Mouse (Mus musculus): ENCODE data around the gene Slbp. TPM values are rescaled to one million over a fixed set of nuclear protein-coding genes. Genes with fewer than 3 reads are reported as not detected.

Slbp gene
- total RNA-seq, 2 experiments from 2014 or later = 37.9 to 50.8 TPM

DNA sequence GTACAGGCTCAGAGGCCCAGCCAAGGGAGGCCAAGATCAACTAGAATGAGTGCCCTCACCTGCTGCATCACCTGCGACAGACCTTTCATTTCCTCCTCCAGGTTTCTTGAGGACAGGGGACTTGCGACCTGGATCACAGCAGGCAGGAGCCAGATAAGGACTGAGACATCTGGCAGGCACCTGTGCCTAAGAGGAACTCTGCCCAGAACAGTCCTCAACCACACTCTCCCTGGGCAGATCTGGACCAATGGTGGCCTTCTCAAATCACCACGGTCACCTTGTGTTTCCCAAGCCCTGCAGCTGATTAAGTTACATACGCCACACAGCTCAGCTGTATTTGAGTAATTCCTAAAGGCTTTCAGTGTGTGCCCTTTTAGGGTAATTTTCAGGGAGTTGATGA lies 21.8 kb downstream of the Slbp start:
- no peak for DNase-seq (ENCODE audit: low spot score in 2 of 2)

DNA sequence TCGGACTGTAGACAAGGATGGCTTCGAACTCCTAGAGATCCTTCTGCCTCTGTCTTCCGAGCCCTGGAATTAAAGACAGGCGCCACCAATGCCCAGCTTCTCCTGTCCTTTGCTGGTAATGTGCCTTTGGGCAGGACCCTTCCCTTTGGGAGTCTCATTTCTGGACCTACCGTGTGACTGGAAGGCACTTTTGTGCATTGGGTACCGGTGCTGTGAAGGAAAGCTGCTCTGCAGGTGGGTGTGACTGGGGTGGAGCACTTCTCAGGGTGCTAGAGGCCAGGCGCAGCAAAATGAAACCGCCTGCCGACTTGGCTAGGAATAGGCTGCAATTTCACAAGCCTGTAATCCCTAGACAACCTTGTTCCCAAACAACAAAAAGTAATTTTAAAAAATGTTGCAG lies 22.3 kb downstream of the Slbp start:
- peak in 1 of 2 experiments; percentile 40 for DNase-seq (ENCODE audit: low spot score in 2 of 2)

DNA sequence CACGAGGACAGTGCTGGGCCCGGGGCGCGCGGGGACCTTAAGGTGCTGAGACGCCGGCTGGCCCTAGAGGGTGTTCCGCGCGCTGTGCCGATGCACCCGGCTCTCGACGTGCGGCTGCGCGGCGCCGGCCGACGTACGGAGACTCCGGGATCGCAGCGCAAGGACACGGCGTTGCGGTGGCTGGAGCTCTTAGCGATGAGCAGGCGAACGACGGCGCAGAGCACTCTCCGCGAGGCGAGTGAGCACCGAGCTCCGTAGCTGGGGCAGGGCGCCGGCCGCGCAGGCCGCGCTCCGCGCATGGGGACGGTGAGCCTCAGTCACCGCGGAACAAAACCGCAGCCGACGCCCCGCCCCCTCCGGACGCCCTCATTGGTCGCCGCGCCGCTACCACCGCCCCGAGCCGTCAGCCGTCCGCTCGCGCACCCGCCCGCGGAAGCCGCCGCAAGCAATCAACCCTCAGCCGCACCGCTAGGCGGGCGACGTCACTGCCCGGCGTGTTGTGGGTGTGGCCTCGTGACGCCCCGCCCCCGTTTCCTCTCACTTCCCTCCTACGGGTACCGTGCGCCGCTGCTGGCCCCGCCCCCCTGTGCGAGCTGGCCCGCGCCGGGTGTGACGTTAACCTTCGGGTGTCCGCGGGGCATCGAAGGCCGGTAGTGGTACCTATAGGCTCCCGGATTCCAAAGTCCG lies 22.9 kb downstream of the Slbp start, which contains the start of the genes Fam53a and Gm9903:
Gene Fam53a, minus strand, starts transcription at position 335 of the 687 bp plus-strand sequence.
Gene Gm9903, plus strand, starts transcription at position 625 of the 687 bp plus-strand sequence.
- peak; percentile 100 for DNase-seq (ENCODE audit: low spot score in 2 of 2)

DNA sequence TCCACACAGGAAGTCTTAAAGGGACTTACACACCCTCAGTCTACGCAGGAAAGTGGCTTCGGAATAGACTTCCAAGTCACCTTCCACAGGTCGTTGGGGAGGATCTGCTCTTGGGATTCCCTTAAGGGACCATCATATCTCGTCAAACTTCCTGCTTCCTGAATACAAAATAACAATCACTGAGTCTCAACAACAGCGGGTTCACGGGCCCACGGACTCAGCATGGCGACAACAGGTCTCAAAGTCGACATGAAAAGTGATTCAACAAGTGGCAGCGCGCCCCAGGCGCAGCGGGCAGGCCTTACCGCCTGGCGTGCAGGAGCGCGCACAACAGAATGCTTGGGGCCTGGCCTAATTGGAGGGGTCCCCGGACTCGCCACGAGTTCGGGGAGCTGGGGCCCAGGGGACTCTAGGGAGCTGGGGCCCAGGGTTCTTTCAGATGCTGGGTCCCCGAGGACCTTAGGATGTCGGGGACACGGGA lies 23.5 kb downstream of the Slbp start:
- DNase-seq (ENCODE audit: low spot score in 2 of 2) = peak in 1 of 2 experiments; percentile 65

DNA sequence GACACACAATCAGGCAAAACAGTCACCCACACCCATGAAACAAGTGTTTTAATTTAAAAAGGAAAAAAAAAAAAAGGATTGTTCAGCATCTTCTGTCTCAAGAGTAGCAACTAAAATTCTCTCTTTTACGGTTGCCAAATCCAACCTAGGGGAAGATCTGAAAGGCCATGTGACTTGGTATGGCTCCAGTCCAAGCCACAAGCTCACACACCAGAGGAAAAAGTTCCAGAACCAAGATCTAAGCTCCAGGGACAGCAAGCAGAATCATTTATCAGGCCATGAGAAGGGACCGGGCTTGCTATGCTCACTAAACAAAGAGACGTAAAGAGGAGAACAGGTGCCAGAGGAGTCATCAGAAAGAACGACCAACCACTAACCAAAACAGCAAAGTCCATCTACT lies 24.4 kb downstream of the Slbp start:
- DNase-seq (ENCODE audit: low spot score in 2 of 2) = peak in 1 of 2 experiments; percentile 29

DNA sequence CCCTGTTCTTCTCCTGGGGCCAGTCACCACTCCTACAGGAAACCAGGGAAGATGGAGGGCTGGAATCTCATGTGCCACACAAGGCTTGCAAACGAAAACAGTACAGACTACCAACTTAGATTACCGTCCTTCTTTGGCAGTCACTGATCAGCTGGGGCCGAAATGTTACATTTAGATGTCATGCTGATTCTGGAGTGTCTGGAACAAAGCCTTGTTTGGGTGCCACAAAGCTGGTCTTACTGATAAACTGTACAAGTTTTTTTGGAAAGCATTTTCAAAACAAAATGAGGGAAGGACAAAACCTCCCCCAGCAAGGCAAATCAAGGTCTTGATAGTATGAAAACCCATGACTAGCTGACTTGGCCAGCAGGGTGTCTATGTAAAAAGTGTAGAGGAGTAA lies 28.6 kb downstream of the Slbp start:
- no peak for DNase-seq (ENCODE audit: low spot score in 2 of 2)

DNA sequence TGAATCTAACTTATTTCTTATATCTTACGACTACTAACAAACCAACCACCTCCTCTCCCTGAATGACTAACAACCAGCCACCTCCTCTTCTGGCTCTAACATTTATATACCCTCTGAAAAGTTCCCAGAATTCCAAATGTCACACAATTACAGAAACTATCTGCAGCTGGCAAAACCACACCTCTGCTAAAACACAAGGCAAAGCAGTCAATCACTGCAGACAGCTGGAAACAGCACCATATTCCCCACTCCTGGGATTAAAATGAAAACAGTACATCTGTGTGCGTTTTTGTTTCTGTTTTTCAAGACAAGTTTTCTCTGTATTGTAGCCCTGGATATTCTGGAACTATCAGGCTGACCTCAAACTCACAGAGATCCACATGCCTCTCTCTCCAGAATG lies 29.7 kb downstream of the Slbp start:
- no peak for DNase-seq (ENCODE audit: low spot score in 2 of 2)

DNA sequence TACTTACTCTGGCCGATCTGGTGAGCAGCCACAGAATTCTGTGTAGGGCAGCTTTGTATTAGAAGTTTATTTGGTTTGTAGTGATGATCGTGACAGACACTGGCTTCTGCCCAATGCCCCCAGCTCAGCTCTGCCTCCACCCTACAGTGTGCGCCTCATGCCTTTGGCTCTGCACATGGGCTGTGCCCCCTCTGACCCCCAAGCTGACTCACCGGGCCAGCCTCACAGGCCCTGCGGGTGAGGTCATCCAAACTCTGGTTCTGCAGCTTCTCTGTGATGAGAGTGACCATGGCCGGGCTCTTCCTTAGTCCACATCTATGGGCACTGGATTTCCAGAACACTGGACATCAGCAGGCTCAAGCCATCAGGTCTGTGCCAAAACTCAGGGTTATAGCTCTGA lies 38.0 kb downstream of the Slbp start:
- peak; percentile 21 to 39 for DNase-seq (ENCODE audit: low spot score in 2 of 2)

DNA sequence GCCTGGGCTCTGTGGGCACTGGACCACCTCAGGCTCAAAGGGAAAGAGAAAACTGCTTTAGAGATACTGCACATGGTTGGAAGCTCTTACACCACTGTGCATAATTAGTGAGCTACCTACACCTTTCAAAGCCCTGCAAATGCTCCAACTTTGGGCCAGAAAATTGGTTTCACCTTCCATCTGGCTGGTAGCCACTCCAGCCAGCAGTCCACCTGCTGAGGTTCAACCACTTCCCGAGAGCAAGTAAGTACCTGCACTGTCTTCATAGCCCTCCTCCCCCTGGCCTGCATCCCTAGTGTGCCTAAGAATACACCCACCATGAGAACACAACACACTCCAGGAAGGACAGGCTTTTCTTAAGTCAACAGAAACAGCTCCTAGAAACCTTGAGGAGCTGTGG lies 40.6 kb downstream of the Slbp start:
- DNase-seq (ENCODE audit: low spot score in 2 of 2) = no peak

DNA sequence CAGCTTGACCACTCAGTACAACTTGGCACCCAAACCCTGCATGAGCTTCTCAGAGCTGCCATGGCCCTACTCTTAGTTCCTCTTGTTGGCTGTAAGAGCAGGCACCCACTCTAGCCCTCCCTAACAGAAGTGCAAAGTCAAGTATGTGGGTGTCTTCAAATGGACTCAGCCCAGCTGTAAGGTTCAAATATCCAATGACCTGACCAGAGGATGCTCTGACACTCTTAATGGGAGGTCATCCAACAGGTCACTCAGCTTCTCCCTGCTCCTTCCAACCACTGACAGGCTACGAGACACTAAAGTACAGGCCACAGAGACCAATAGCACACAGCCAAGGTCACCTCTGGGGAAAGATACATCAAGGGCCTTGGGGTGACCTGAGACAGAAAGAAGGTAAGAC lies 43.1 kb downstream of the Slbp start:
- DNase-seq (ENCODE audit: low spot score in 2 of 2) = no peak

DNA sequence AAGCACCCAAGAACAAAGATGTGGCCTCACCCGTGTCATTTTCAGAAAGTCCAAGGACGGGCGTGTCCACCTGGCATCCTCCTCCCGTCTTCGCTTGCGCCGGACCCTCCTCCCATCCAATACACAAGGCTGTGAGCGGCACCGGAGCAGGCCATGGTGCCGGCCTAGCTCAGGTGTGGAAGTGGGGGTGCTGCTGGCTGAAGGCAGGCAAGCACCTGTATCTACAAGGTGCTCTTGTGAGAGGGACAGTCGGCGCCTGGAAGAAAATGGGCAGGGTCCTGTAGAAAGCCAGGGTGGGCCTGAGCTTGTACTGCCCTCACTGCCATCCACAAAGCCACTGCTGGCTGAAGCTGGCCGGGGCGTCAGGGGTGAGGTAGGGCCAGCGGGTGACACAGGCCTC lies 44.9 kb downstream of the Slbp start:
- no peak for DNase-seq (ENCODE audit: low spot score in 2 of 2)

DNA sequence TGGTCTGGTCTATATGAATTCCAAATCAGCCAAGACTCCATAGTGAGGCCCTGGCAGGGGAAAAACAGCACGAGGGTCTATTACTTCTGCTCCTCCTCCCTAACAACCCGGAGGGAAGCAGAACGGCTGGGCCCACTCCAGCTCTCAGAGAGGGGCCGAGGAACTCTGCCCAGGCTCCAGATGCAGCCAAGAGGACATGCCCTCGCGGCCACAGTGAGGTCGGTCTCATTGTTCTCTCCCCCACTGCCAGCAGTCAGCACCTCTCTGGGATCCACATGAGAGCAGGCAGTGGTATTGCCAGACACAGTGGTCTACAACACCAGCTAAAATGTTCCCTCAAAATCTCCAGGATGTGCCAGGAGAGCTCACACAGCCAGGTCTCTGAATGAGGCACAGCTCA lies 45.7 kb downstream of the Slbp start:
- DNase-seq (ENCODE audit: low spot score in 2 of 2) = no peak

DNA sequence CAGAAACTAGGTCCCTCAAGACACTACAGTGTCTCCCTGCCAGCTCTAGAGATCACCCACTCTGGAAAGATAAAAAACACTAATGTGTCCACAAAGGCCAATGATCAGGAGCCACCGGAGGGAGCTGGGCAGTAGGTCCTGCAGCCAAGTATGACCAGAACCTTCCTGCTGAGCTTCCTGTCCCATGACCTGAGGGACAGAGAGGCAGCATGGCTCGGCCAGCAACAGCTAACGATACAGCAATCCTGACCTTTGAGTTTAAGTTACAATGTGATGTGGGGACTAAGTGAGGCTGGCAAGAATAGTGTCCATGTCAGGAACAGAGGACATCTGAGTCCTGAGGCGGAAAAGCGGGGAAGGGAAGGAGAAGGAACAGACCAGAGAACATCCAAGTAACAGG lies 47.1 kb downstream of the Slbp start:
- no peak for DNase-seq (ENCODE audit: low spot score in 2 of 2)

DNA sequence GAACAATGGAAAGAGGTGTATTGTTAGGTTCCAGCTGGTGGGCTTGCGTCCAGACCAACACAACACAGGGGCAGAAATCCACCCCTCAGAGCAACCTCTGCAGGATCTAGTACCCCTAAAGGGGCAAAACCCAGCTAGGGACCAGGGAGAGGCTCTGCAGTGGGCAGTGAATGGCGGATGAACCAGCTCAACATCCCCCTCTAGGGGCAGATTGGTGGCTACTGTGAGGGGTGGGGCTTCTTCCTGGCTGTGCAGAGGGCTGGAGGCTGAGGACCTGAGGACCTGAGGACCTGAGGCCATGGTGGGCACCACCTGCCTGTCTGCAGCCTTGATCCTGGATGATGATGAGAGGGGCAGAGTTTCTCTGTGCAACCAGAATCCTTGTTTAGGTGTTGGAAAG lies 58.8 kb downstream of the Slbp start:
- no peak for DNase-seq (ENCODE audit: low spot score in 2 of 2)

DNA sequence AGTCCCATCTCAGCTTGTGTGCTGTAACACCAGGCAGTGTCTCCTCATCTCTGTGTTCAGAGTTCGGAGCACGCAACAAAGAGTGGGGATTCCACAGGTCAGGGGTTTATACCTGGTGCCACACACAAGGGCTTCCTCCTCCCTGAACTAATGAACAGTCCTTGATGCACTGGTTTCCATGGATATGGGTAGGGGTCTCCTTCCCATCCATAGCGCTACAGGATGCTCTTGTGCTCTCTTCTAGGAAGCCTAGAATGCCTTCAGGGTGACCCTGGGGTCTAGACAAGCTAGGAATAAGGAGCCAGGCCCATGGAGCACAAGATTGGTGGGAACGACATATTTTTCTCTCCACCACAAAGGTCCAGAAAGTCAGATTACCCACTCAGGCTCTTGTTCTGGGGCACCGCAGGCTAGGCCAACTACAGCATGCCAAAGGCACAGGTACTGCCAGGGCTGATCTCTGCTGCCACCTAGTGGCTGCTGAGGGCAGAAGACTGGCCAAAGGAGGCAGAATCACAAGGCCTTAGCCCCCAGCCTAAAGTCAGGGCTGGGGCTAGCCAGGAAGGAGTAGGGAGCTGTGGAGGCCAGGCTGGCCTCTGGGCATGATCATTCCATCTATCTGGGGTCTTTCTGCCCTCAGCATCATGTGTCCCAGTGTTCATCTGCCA lies 63.0 kb downstream of the Slbp start:
- DNase-seq (ENCODE audit: low spot score in 2 of 2) = peak; percentile 71 to 73

DNA sequence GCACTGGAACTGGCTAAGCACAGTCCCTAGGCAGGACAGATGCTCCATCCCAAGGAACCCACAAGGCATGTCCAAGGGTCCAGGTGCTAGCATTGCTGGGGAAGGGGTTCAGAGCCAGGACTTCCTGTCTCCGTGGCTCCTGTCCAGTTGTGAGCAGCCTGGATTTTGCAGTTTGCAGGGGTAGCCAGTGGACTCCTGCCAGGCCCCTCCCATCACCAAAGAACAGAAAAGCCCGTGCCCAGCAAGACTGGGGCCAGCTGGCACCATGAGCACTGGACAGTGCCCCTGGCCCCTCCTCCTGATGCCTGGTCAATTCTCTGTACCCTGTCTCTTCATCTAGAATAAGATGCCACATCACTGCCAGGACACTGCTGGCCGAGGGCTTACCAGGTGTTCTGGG lies 64.3 kb downstream of the Slbp start:
- no peak for DNase-seq (ENCODE audit: low spot score in 2 of 2)

DNA sequence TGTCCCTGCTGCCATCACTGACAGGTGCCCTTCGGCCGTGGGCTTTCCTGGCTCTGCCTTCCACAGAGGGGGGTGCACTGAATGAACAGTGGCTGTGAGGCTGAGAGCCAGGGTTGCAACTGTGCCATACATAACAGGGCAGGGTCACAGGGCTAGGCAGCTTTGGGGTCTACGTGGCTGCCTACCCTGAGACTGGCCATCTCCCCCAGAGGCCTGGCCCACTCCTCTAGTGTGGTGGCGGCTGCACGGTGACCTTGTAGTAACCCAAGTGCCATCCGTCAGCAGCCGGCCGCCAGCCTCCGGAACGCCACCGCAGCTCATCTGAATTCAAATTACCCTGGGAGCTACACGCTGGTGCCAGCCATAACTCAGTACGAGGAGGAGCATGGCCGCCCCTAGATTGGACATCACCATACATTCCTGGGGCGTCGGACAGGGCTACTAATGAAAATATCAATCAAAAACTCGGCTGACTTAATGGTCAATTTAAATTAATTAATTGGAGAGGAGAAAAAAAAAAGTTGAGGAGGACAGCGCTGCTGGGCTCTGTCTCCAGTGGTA lies 64.8 kb downstream of the Slbp start:
- DNase-seq (ENCODE audit: low spot score in 2 of 2) = no peak

Other genes with a start within 250 kb of the Slbp start
- gene Nkx1-1, start 218.6 kb downstream of the Slbp start, total RNA-seq (2021) = not detected
- 10 to 100 TPM; 24.5 to 28.2 TPM for gene Fam53a, start 22.9 kb downstream of the Slbp start, total RNA-seq (2021)
- under 1 TPM; 0.17 to 0.22 TPM for gene Gm9903, start 22.6 kb downstream of the Slbp start, total RNA-seq (2021)
- gene Tacc3, start 5.6 kb upstream of the Slbp start, total RNA-seq (2021) = 1 to 10 TPM; 2.9 to 3.1 TPM
- gene Tmem129, start 5.8 kb upstream of the Slbp start, total RNA-seq (2021) = 10 to 100 TPM; 25.7 to 28.9 TPM
- 1 to 10 TPM; 3.1 to 6.1 TPM for gene Fgfr3, start 69.1 kb upstream of the Slbp start, total RNA-seq (2021)
- gene Letm1, start 130.2 kb upstream of the Slbp start, total RNA-seq (2021) = 100 to 1,000 TPM; 151 to 196 TPM
- 10 to 100 TPM; 38.0 to 41.2 TPM for gene Nsd2, start 168.2 kb upstream of the Slbp start, total RNA-seq (2021)

All from adrenal gland, adult 18-20 months (tissue).